Mouse (Mus musculus) heart, adult 2 months (tissue): ENCODE results near the gene Gm11559. TPM values are rescaled to one million over a fixed set of nuclear protein-coding genes. Genes with fewer than 3 reads are reported as not detected.
"Not testable (repeated sequence)": the region's sequence is repeated elsewhere in the genome, so short reads cannot be mapped to it uniquely, and the experiment has no call there.

Experiments used
- DNase-seq, 2 experiments: peaks; one replicate each; pipeline ENCODE4 v3.0.0; 2021
- H3K27ac ChIP-seq: fragments of 200-600 bp; 2 replicates; pipeline ENCODE4 v1.8.1; 2022
- H3K27me3 ChIP-seq: fragments of 200-500 bp; 2 replicates; pipeline ENCODE4 v1.6.1; 2012; ENCODE audit warnings: mild to moderate bottlenecking, low read length, inconsistent platforms, mixed read lengths; ENCODE audit not compliant: control insufficient read depth, insufficient read depth
- H3K36me3 ChIP-seq: fragments of 200-500 bp; 2 replicates; pipeline ENCODE4 v1.6.1; 2012; ENCODE audit warnings: low read length, inconsistent platforms; ENCODE audit not compliant: control insufficient read depth, insufficient read depth
- H3K4me1 ChIP-seq: fragments of 200-500 bp; 2 replicates; pipeline ENCODE4 v1.6.1; 2011; ENCODE audit warnings: low read length; ENCODE audit not compliant: control insufficient read depth, insufficient read depth
- H3K4me3 ChIP-seq: fragments of 200-600 bp; 2 replicates; pipeline ENCODE4 v1.8.1; 2022
- H3K79me2 ChIP-seq: fragments of 200-500 bp; replicated peaks from 2 replicates; pipeline ENCODE4 v1.6.1; 2012; ENCODE audit warnings: mild to moderate bottlenecking, inconsistent platforms, low read length, moderate library complexity, mixed read lengths; ENCODE audit not compliant: control insufficient read depth, insufficient read depth
- H3K9ac ChIP-seq: fragments of 200-500 bp; 2 replicates; pipeline ENCODE4 v1.6.1; 2012; ENCODE audit warnings: low read depth, mild to moderate bottlenecking, control low read depth, inconsistent platforms, low read length, mixed read lengths
- CTCF ChIP-seq: fragments of 200-600 bp; IDR thresholded peaks from 2 replicates; pipeline ENCODE4 v1.8.1; 2022; ENCODE audit warnings: antibody characterized with exemption, mild to moderate bottlenecking, moderate library complexity
- EP300 ChIP-seq: fragments of 200-500 bp; IDR thresholded peaks from 2 replicates; pipeline ENCODE4 v1.6.1; 2011; ENCODE audit warnings: low read depth, low read length, control low read depth; ENCODE audit not compliant: insufficient read depth
- POLR2A ChIP-seq: fragments of 200-500 bp; IDR thresholded peaks from 2 replicates; pipeline ENCODE4 v1.6.1; 2011; ENCODE audit warnings: mild to moderate bottlenecking, low read depth, low read length, control low read depth; ENCODE audit not compliant: insufficient read depth
- WGBS: fragments of 180-500 bp; shearing (Covaris S2); methylation state at CpG from one replicate; pipeline ENCODE4 v1.1.7; 2018; 5-methylcytosine and 5-hydroxymethylcytosine counted together
- intact Hi-C: fragments of 180-260 bp; cut with DNase I; formaldehyde crosslinking; loops from one replicate; pipeline ENCODE4 v1.15.1; 2025
- polyA plus RNA-seq: library from polyadenylated mRNA; depleted of rRNA; stranded (reverse); fragments of >200 nt; gene quantifications from 2 replicates; pipeline ENCODE4 v1.2.3, GENCODE M21; 2012
- total RNA-seq, 2 experiments: library from RNA; stranded (reverse); gene quantifications; 2 replicates each; pipeline ENCODE4 v1.2.3; 2021

The Gm11559 gene
- total and polyA plus RNA-seq, 3 experiments: not detected

DNA sequence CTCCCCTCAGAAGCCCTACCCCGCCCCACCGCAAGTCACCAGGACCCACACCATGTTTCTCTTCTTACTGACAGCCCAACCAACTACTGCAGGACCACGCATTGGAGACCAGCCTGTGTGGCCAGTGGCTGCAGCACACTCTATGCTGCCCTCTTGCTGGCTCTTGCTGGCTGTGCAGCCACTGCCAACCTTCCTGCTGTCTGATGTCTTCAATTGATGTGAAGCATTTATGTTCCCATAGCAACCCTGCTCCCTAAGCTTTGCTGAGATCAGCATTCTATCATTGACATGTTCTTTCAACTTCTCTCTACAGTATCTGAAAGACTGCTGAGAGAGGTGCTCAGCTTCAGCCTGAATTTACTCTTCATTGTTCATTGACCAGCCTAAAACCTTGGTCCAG is 10.2 kb upstream of the Gm11559 start:
- H3K27me3 ChIP-seq: no peaks in the 10 kb centered on the region
- intact Hi-C loops: no loop called here
- no peaks in the 10 kb centered on the region for H3K36me3 ChIP-seq
- H3K4me3 ChIP-seq: no peak overlapping the region
- no peak for TF ChIP-seq POLR2A
- no peak for TF ChIP-seq EP300
- no peak for TF ChIP-seq CTCF
- no peaks in the 10 kb centered on the region for H3K4me1 ChIP-seq
- H3K27ac ChIP-seq: no peak overlapping the region
- no peak overlapping the region for H3K9ac ChIP-seq
- no peak for DNase-seq
- 54% methylated on average over 3 of the region's 3 CpGs for WGBS
- no peaks in the 10 kb centered on the region for H3K79me2 ChIP-seq

DNA sequence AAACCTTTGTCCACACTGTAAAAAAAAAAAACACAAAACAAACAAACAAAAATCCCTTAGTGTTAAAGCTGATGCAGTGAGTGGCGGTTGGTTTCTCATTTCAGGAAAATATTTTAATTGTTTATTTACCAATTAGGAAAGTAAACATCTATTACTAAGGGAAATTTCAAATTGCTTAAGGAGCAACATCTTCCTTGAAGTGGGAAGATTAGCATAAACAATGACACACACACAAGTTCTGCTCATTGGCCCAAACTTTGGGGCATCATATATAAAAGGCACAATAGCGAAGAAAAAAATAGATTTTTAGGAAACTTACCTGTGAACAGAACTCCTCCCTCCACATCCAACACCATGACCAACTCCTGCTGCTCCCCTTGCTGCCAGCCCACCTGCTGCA is 6.7 kb upstream of the Gm11559 start, which contains the start of gene Gm11568:
Gene Gm11568, plus strand, starts transcription at position 301 of the 400 bp plus-strand sequence.
- 73% methylated on average over 2 of the region's 2 CpGs for WGBS
- Histone ChIP-seq H3K27me3 (no peaks in the 10 kb centered on the region), H3K36me3 (no peaks in the 10 kb centered on the region), H3K4me1 (no peaks in the 10 kb centered on the region), H3K79me2 (no peaks in the 10 kb centered on the region), H3K4me3 (no peak within 1 kb of the TSS), H3K27ac (no peak within 1 kb of the TSS), H3K9ac (no peak within 1 kb of the TSS)
- no peak for DNase-seq
- intact Hi-C loops: no loop called here
- no peak for TF ChIP-seq CTCF
- no peak for TF ChIP-seq EP300
- no peak for TF ChIP-seq POLR2A

DNA sequence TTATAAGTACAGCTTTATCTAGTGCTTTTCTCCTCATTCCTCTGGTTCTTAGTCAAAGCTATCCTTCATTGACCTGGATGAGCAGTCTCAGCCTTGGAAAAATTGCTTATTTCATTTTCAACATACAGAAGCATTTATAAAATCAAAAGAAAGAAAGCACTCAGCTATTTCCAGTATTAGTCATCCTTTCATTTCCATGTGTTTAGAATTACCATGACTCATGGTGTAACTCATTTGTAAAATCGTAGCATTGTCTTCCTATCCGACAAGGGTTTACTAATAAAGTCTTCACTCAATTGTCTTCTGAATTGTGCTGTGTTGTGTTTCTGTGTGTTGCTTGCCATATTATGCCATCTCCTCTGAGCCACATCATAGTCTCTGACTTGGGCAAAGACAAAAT is 5.5 kb upstream of the Gm11559 start:
- intact Hi-C loops: no loop called here
- TF ChIP-seq POLR2A (no peak), EP300 (no peak), CTCF (no peak)
- H3K4me3 ChIP-seq: no peak overlapping the region
- no peaks in the 10 kb centered on the region for H3K4me1 ChIP-seq
- no peak overlapping the region for H3K27ac ChIP-seq
- no peak overlapping the region for H3K9ac ChIP-seq
- no peaks in the 10 kb centered on the region for H3K27me3 ChIP-seq
- no peak for DNase-seq
- no peaks in the 10 kb centered on the region for H3K79me2 ChIP-seq
- WGBS: 57% methylated on average over 2 of the region's 2 CpGs
- H3K36me3 ChIP-seq: no peaks in the 10 kb centered on the region

DNA sequence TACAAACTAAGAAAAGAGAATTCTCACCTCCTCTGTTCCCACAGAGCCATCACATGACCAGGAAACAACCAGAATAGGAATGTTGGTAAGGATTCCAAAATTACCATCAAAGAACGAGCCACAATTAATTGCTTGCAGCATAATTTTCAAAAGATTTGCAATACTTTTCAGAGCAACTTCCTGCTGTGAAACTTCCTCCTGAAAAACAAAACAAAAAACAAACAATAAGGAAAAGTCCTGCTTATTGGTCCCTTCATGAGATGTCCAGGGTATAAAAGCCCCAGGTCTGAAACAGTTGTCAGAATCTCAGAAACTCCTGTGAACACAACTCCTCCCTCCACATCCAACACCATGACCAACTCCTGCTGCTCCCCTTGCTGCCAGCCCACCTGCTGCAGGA is 8.8 kb downstream of the Gm11559 start, which contains the start of gene Krtap9-1:
Gene Krtap9-1, plus strand, starts transcription at position 301 of the 400 bp plus-strand sequence.
- H3K27ac ChIP-seq, H3K79me2 ChIP-seq, DNase-seq, H3K36me3 ChIP-seq, H3K27me3 ChIP-seq, intact Hi-C loops, H3K9ac ChIP-seq, H3K4me1 ChIP-seq, H3K4me3 ChIP-seq: not testable (repeated sequence)
- 57% methylated on average over 1 of the region's 1 CpGs for WGBS

DNA sequence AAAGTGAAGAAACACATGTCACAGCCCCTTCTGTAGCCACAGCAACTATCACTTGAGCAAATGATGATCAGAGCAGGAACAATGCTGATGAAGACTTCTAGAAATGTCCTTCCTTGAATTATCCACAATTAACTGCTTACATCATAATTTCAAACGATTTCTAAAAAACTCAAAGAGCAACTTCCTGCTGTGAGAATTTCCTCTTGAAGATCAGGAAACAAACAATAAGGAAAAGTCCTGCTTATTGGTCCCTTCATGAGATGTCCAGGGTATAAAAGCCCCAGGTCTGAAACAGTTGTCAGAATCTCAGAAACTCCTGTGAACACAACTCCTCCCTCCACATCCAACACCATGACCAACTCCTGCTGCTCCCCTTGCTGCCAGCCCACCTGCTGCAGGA is 14.6 kb downstream of the Gm11559 start, which contains the start of gene Gm11567:
Gene Gm11567, plus strand, starts transcription at position 301 of the 400 bp plus-strand sequence.
- H3K36me3 ChIP-seq, H3K79me2 ChIP-seq, DNase-seq, intact Hi-C loops, H3K9ac ChIP-seq, H3K27me3 ChIP-seq, H3K4me1 ChIP-seq, H3K27ac ChIP-seq, H3K4me3 ChIP-seq: not testable (repeated sequence)
- WGBS: 22% methylated on average over 1 of the region's 1 CpGs

DNA sequence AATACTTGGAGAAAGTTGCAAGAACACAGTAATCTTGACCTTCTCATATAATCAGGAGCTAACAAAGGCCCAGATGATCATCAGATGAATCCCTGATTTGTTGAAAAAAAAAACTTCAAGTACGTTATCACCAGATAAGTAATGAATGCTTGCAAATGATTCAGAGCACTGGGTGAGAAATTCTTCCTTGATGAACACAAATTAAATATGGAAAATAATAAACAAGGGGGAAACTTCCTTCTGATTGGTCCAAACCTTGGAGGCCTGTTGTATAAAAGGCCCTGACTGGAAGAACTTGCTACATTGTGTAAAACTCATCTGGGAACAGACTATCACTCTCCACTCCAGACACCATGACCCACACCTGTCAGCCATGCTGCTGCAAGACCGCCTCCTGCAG is 43.3 kb downstream of the Gm11559 start, which contains the start of gene Krtap31-1:
Gene Krtap31-1, plus strand, starts transcription at position 301 of the 400 bp plus-strand sequence.
- Histone ChIP-seq H3K4me3 (no peak within 1 kb of the TSS), H3K27ac (no peak within 1 kb of the TSS), H3K4me1 (no peaks in the 10 kb centered on the region), H3K36me3 (no peaks in the 10 kb centered on the region), H3K9ac (no peak within 1 kb of the TSS), H3K79me2 (no peaks in the 10 kb centered on the region), H3K27me3 (no peaks in the 10 kb centered on the region)
- TF ChIP-seq EP300 (no peak), CTCF (no peak), POLR2A (no peak)
- no peak for DNase-seq
- 70% methylated on average over 2 of the region's 2 CpGs for WGBS
- intact Hi-C loops: no loop called here
